Mouse (Mus musculus) bone marrow macrophage, adult 2 months (primary cell): ENCODE measurements around the gene Limk1.

Source experiments
- CTCF ChIP-seq: IDR thresholded peaks from 2 replicates; pipeline ENCODE4 v1.5.1; 2012; ENCODE audit warnings: low read depth, mild to moderate bottlenecking, low read length, moderate library complexity
- POLR2A ChIP-seq: IDR thresholded peaks from 2 replicates; pipeline ENCODE4 v1.6.1; 2012; ENCODE audit warnings: mild to moderate bottlenecking, low read depth, low read length, borderline replicate concordance

DNA sequence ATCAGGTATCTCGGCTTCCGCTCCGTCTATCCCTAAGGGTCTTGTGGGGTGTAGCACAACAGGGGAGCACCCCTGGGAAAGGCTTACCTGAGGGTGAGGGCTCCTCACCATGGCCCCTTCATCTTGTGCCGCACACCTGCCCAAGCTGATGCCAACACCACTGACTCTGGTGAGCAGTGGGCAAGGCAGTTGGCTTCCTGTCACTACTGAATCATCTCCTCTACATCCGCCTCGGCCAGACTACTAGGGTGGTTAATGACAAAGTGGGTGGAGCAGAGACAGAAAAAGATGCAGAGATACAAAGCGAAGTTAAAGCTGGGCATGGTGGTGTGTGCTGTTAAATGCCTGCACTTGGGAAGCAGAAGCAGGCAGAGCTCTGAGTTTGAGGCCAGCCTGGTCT, 73.6 kb downstream of the Limk1 start, which contains the start of gene Lat2:
- 0 out of 2 replicates have a peak, but pooled peaks have one; percentile 42 for TF ChIP-seq POLR2A
- TF ChIP-seq CTCF = no peak
